Mouse (Mus musculus): ENCODE results near the gene Shisa4. TPM values are rescaled to one million over a fixed set of nuclear protein-coding genes. Genes with fewer than 3 reads are reported as not detected.

Shisa4 gene
- total RNA-seq (2014; rRNA removed; ENCODE audit: low replicate concordance) (13.8 and 30.7 TPM in 2 replicates), polyA plus RNA-seq (2015; fragmentation: Nextera tagmentation; extraction: Ambion mirVana) (21.0 and 26.0 TPM in 2 replicates)

DNA sequence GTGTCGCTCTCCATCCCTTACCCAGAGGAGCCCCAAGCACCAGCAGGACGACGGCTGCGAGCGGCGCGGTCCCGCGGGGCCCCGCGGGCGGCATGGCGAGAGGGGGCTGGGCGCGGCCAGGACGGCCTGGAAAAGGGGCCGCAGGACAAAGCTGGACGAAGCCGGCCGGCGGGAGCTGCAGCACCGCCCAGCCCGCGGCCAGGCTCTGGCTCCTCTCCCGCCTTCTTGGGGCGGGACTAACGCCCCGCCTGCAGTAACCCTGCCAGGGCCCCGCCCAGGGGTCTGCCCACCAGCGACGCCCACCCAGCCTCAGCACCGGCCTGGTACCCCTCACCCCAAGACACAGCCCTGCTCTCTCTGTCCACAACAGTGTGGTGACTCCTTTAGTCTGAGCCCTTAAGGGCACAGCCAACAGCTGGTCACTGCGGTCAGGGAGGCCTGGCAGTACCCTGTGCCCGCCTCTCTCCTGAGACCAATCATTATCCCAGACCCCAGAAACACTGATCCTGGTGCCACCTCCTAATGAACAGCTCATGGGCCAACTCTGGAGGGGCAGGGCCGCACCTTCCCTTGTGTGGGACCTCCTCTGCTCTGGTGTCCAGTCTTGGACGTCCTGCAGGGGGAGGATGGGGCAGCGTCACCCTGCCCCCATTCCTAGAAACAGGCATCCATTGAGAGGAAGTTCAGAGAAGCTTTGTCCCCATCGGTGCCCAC, at the start of gene Shisa4:
Gene Shisa4, minus strand, starts transcription at position 370 of the 714 bp plus-strand sequence.
- WGBS: 3% methylated on average over 38 of the region's 38 CpGs
- ATAC-seq (ENCODE audit: insufficient read depth, low read depth) (peak; percentile 78), DNase-seq (ENCODE audit: low spot score) (peak; percentile 66)
- peak within 1 kb of the TSS; percentile 63 for H3K9ac ChIP-seq (replicated peaks; ENCODE audit: low read depth, low read length)
- H3K27me3 ChIP-seq (ENCODE audit: control insufficient read depth, insufficient read depth, low read length): no peaks in the 10 kb centered on the region
- H3K27ac ChIP-seq (ENCODE audit: low read depth): peak within 1 kb of the TSS; percentile 61
- H3K4me3 ChIP-seq (ENCODE audit: low read depth, low read length): peak within 1 kb of the TSS; percentile 57
- H3K4me1 ChIP-seq (ENCODE audit: control insufficient read depth, insufficient read depth): peaks cover 22% of the 10 kb centered on the region
- TF ChIP-seq CTCF (IDR thresholded peaks at IDR 0.05; ENCODE audit: low read depth) (no peak), EP300 (IDR thresholded peaks at IDR 0.05; ENCODE audit: low read depth) (no peak)
- no peaks in the 10 kb centered on the region for H3K9me3 ChIP-seq (replicated peaks; ENCODE audit: control insufficient read depth, low read length)
- H3K4me2 ChIP-seq (ENCODE audit: low read depth, low read length): peak within 1 kb of the TSS; percentile 85
- H3K36me3 ChIP-seq (replicated peaks; ENCODE audit: control insufficient read depth, insufficient read depth, low read length): no peaks in the 10 kb centered on the region

DNA sequence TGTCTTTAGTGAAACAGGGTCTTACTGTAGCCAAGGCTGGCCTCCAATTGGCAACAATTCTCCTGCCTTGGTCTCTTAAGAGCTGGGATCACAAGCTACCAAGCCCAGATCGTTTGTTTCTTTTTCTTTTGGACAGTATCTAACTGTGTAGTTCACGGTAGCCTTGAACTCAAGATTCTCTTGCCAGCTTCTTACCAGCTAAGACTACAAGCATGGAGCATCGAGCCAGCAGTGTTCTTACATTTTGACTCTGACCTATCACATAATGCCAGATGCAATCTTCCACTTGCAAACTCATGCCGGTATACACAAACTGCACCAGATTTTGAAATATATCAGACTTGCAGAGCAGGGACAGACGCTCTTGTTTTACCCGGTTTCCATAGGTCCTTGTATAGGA, 47.7 kb upstream of the Shisa4 start:
- ATAC-seq (ENCODE audit: insufficient read depth, low read depth) (no peak), DNase-seq (ENCODE audit: low spot score) (no peak)
- Histone ChIP-seq H3K36me3 (replicated peaks; ENCODE audit: control insufficient read depth, insufficient read depth, low read length) (peaks cover 42% of the 10 kb centered on the region), H3K9ac (replicated peaks; ENCODE audit: low read depth, low read length) (no peak overlapping the region), H3K4me1 (ENCODE audit: control insufficient read depth, insufficient read depth) (no peaks in the 10 kb centered on the region), H3K4me2 (ENCODE audit: low read depth, low read length) (no peak overlapping the region), H3K27me3 (ENCODE audit: control insufficient read depth, insufficient read depth, low read length) (no peaks in the 10 kb centered on the region), H3K4me3 (ENCODE audit: low read depth, low read length) (no peak overlapping the region), H3K27ac (ENCODE audit: low read depth) (no peak overlapping the region), H3K9me3 (replicated peaks; ENCODE audit: control insufficient read depth, low read length) (no peaks in the 10 kb centered on the region)
- no peak for TF ChIP-seq CTCF (IDR thresholded peaks at IDR 0.05; ENCODE audit: low read depth)
- TF ChIP-seq EP300 (IDR thresholded peaks at IDR 0.05; ENCODE audit: low read depth): no peak
- WGBS: 88% methylated on average over 6 of the region's 6 CpGs

- TF ChIP-seq EP300 (IDR thresholded peaks at IDR 0.05; ENCODE audit: low read depth): no peak
- no peak for TF ChIP-seq CTCF (IDR thresholded peaks at IDR 0.05; ENCODE audit: low read depth)
- H3K9ac ChIP-seq (replicated peaks; ENCODE audit: low read depth, low read length): no peak overlapping the region
- ATAC-seq (ENCODE audit: insufficient read depth, low read depth) (no peak), DNase-seq (ENCODE audit: low spot score) (no peak)
- H3K9me3 ChIP-seq (replicated peaks; ENCODE audit: control insufficient read depth, low read length): no peaks in the 10 kb centered on the region
- no peak overlapping the region for H3K4me2 ChIP-seq (ENCODE audit: low read depth, low read length)
- peak overlapping the region; percentile 32 for H3K27ac ChIP-seq (ENCODE audit: low read depth)
- H3K27me3 ChIP-seq (ENCODE audit: control insufficient read depth, insufficient read depth, low read length): no peaks in the 10 kb centered on the region
- H3K4me3 ChIP-seq (ENCODE audit: low read depth, low read length): no peak overlapping the region
- peaks cover 12% of the 10 kb centered on the region for H3K4me1 ChIP-seq (ENCODE audit: control insufficient read depth, insufficient read depth)
- peaks cover 52% of the 10 kb centered on the region for H3K36me3 ChIP-seq (replicated peaks; ENCODE audit: control insufficient read depth, insufficient read depth, low read length)
Measured at GRCm38 (mm10) chr1:135413996-135414395, 39.0 kb upstream of the Shisa4 start.

DNA sequence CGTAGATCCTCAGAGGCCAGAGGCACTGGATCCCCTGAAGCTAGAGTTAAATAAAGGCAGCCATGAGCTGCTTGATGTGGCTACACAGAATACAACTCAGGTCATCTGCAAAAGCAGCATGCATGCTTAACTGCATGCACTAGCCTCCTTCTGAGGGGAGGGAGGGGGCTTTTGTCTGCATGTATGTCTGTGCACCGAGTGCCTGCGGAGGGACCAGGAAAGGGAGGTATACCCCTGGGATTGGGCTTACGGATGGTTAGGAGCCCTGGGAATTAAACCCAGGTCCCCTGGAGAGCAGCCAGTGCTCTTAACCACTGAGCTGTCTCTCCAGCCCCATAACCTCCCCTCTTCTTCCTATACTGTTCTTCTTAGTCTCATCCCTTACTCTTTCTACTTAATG, 37.1 kb upstream of the Shisa4 start:
- DNase-seq (ENCODE audit: low spot score) (no peak), ATAC-seq (ENCODE audit: insufficient read depth, low read depth) (no peak)
- peaks cover 51% of the 10 kb centered on the region for H3K36me3 ChIP-seq (replicated peaks; ENCODE audit: control insufficient read depth, insufficient read depth, low read length)
- H3K4me2 ChIP-seq (ENCODE audit: low read depth, low read length): no peak overlapping the region
- 47% methylated on average over 4 of the region's 4 CpGs for WGBS
- H3K9ac ChIP-seq (replicated peaks; ENCODE audit: low read depth, low read length): no peak overlapping the region
- peaks cover 12% of the 10 kb centered on the region for H3K4me1 ChIP-seq (ENCODE audit: control insufficient read depth, insufficient read depth)
- H3K9me3 ChIP-seq (replicated peaks; ENCODE audit: control insufficient read depth, low read length): no peaks in the 10 kb centered on the region
- H3K27ac ChIP-seq (ENCODE audit: low read depth): peak overlapping the region; percentile 74; the same call in 1 of the 2 replicates
- H3K27me3 ChIP-seq (ENCODE audit: control insufficient read depth, insufficient read depth, low read length): no peaks in the 10 kb centered on the region
- H3K4me3 ChIP-seq (ENCODE audit: low read depth, low read length): no peak overlapping the region
- no peak for TF ChIP-seq EP300 (IDR thresholded peaks at IDR 0.05; ENCODE audit: low read depth)
- TF ChIP-seq CTCF (IDR thresholded peaks at IDR 0.05; ENCODE audit: low read depth): no peak

DNA sequence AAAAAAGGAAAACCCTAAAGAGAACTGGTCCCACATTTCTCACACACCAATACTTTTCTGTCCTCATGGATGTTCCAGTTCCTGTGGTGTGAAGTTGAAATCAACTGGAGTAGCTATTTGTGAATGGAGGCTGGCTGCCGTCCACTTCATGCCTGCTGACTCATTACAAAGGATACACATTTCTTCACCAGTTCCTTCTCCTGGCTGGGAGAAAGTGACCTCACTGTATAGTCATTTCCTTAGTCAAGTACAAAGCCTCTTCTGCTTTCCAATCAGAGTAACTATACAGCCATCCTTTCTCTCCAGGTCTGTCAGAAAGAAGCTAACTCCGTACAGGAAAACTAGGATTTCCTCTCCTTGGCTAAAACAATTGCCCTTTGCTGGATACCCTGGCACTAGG, 35.9 kb upstream of the Shisa4 start:
- H3K27me3 ChIP-seq (ENCODE audit: control insufficient read depth, insufficient read depth, low read length): no peaks in the 10 kb centered on the region
- 29% methylated on average over 2 of the region's 2 CpGs for whole genome bisulfite sequencing
- H3K27ac ChIP-seq (ENCODE audit: low read depth): peak overlapping the region; percentile 74
- no peaks in the 10 kb centered on the region for H3K9me3 ChIP-seq (replicated peaks; ENCODE audit: control insufficient read depth, low read length)
- peaks cover 12% of the 10 kb centered on the region for H3K4me1 ChIP-seq (ENCODE audit: control insufficient read depth, insufficient read depth)
- peak; percentile 85 for ATAC-seq (ENCODE audit: insufficient read depth, low read depth)
- H3K36me3 ChIP-seq (replicated peaks; ENCODE audit: control insufficient read depth, insufficient read depth, low read length): peaks cover 50% of the 10 kb centered on the region
- H3K4me3 ChIP-seq (ENCODE audit: low read depth, low read length): no peak overlapping the region
- TF ChIP-seq EP300 (IDR thresholded peaks at IDR 0.05; ENCODE audit: low read depth): 0 out of 2 replicates have a peak, but pooled peaks have one; percentile 37
- TF ChIP-seq CTCF (IDR thresholded peaks at IDR 0.05; ENCODE audit: low read depth): no peak
- DNase-seq (ENCODE audit: low spot score): peak; percentile 75
- no peak overlapping the region for H3K4me2 ChIP-seq (ENCODE audit: low read depth, low read length)
- no peak overlapping the region for H3K9ac ChIP-seq (replicated peaks; ENCODE audit: low read depth, low read length)
